9 mouse cellular contexts compared by ENCODE assay signal in the genomic region with DNA sequence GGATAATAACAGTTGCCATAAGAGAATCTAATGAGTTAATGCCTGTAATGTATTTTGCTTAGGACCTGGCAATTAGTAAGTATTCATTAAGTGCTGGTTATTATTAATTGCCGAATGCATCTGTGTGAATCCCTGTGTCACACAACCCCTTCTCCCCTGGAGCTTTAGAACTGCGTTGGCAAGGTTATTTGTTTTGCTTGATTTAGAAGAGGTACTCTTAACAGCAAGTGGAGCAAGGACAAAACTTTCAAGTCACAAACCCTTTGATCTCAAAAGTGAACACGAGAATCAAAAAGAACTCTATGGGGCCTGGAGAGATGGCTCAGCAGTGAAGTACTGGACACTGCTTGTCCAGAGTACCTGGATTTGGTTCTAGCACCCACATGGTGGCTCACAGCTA. TPM values are rescaled to one million over a fixed set of nuclear protein-coding genes. Genes with fewer than 3 reads are reported as not detected.
A peak's percentile ranks its signal among the peaks of the same experiment; 100 is the strongest.
DNase-seq lines count a peak whose midpoint lies in the region; ATAC-seq and TF ChIP-seq lines count a peak whose summit lies in the region.
"Had no signal": no experiment of that assay in that cellular context is flagged by ENCODE, and none has a peak within 500 bp of the region (broad histone marks: within the 10 kb centered on the region; RNA-seq: fewer than 3 reads in every experiment).

No protein-coding gene starts in this region.

- peaks cover 7% of the 10 kb centered on the region for H3K4me1 ChIP-seq in heart, adult 2 months (ENCODE audit: control insufficient read depth, insufficient read depth, low read length)
- peaks cover 18% of the 10 kb centered on the region for H3K4me1 ChIP-seq in midbrain, embryonic 10.5 days
- peaks cover 14% of the 10 kb centered on the region for H3K4me1 ChIP-seq in midbrain, embryonic 16.5 days (ENCODE audit: control insufficient read depth, insufficient read depth, low read length)
- H3K4me1 ChIP-seq in liver, embryonic 12.5 days, result peaks cover 29% of the 10 kb centered on the region

- peak overlapping the region; percentile 90 for H3K27ac ChIP-seq in heart, adult 2 months
- no peak overlapping the region for H3K27ac ChIP-seq in midbrain, embryonic 10.5 days (replicated peaks)
- H3K27ac ChIP-seq in midbrain, embryonic 16.5 days (ENCODE audit: low read length), result no peak overlapping the region
- no peak overlapping the region for H3K27ac ChIP-seq in liver, embryonic 12.5 days

- no peak for DNase-seq in heart, adult 2 months
- no peak for DNase-seq in heart, adult 18-20 months
- no peak for DNase-seq in midbrain, embryonic 10.5 days (ENCODE audit: low spot score)
- no peak for DNase-seq in right cerebral cortex, postnatal 36 days (ENCODE audit: low spot score in 2 of 2)
- no peak for DNase-seq in Muller cell, postnatal 12 days (ENCODE audit: inconsistent ontology term)
- no peak for DNase-seq in frontal cortex, adult 2 months (ENCODE audit: extremely low spot score in 1 of 2, low spot score in 1 of 2)
- DNase-seq: lung, adult 2 months had no signal

- H3K79me2 ChIP-seq in heart, adult 2 months (replicated peaks; ENCODE audit: control insufficient read depth, insufficient read depth, low read length), result 0 out of 2 replicates have a peak, but pooled peaks cover 1% of the 10 kb centered on the region

- no peak for TF ChIP-seq EP300 in heart, adult 2 months (IDR thresholded peaks at IDR 0.05; ENCODE audit: insufficient read depth, low read depth, low read length)

- no peak overlapping the region for H3K9ac ChIP-seq in heart, adult 2 months (ENCODE audit: low read depth, low read length)
- no peak overlapping the region for H3K9ac ChIP-seq in midbrain, embryonic 16.5 days (ENCODE audit: low read depth, low read length)
- peak overlapping the region; percentile 68; the same call in 1 of the 2 replicates for H3K9ac ChIP-seq in liver, embryonic 12.5 days

- intact Hi-C loops in heart, adult 2 months (cut with DNase I), result loop anchor here (2.0 to 5.0 kb wide), 2 partner anchors 18 to 42 kb away; no protein-coding TSS in a partner anchor

- H3K4me3 ChIP-seq in heart, adult 2 months, result peak overlapping the region; percentile 96
- peak overlapping the region; percentile 97 for H3K4me3 ChIP-seq in midbrain, embryonic 10.5 days
- no peak overlapping the region for H3K4me3 ChIP-seq in midbrain, embryonic 16.5 days (ENCODE audit: low read depth, low read length)
- H3K4me3 ChIP-seq in liver, embryonic 12.5 days, result peak overlapping the region; percentile 93; the same call in 1 of the 2 replicates

- 55% methylated on average over 3 of the region's 3 CpGs for WGBS in heart, adult 2 months
- 79% methylated on average over 3 of the region's 3 CpGs for WGBS in midbrain, embryonic 10.5 days
- 67% methylated on average over 3 of the region's 3 CpGs for WGBS in midbrain, embryonic 16.5 days
- WGBS in liver, embryonic 12.5 days (ENCODE audit: insufficient replicate concordance), result 80% methylated on average over 3 of the region's 3 CpGs

- no peaks in the 10 kb centered on the region for H3K9me3 ChIP-seq in midbrain, embryonic 10.5 days (replicated peaks)
- H3K9me3 ChIP-seq in midbrain, embryonic 16.5 days (replicated peaks; ENCODE audit: control insufficient read depth, low read length, poor library complexity, severe bottlenecking), result no peaks in the 10 kb centered on the region
- no peaks in the 10 kb centered on the region for H3K9me3 ChIP-seq in liver, embryonic 12.5 days (replicated peaks)

- no peak for ATAC-seq in midbrain, embryonic 16.5 days
- no peak for ATAC-seq in liver, embryonic 12.5 days

- no peaks in the 10 kb centered on the region for H3K27me3 ChIP-seq in heart, adult 2 months (ENCODE audit: control insufficient read depth, insufficient read depth, low read length)
- no peaks in the 10 kb centered on the region for H3K27me3 ChIP-seq in midbrain, embryonic 10.5 days (ENCODE audit: low read depth, poor library complexity, severe bottlenecking)
- no peaks in the 10 kb centered on the region for H3K27me3 ChIP-seq in midbrain, embryonic 16.5 days (ENCODE audit: control insufficient read depth, insufficient read depth, low read depth, low read length)
- no peaks in the 10 kb centered on the region; the same call in 1 of the 2 replicates for H3K27me3 ChIP-seq in liver, embryonic 12.5 days (replicated peaks)

- peaks cover 2% of the 10 kb centered on the region for H3K36me3 ChIP-seq in heart, adult 2 months (ENCODE audit: control insufficient read depth, insufficient read depth, low read length)
- no peaks in the 10 kb centered on the region for H3K36me3 ChIP-seq in midbrain, embryonic 10.5 days
- H3K36me3 ChIP-seq in midbrain, embryonic 16.5 days (ENCODE audit: control insufficient read depth, insufficient read depth, low read length), result no peaks in the 10 kb centered on the region
- no peaks in the 10 kb centered on the region for H3K36me3 ChIP-seq in liver, embryonic 12.5 days

- no peak for TF ChIP-seq POLR2A in heart, adult 2 months (IDR thresholded peaks at IDR 0.05; ENCODE audit: insufficient read depth, low read depth, low read length)

- H3K4me2 ChIP-seq in midbrain, embryonic 16.5 days (ENCODE audit: low read length), result no peak overlapping the region; the same call in 1 of the 2 replicates
- peak overlapping the region; percentile 98 for H3K4me2 ChIP-seq in liver, embryonic 12.5 days

- no peak for TF ChIP-seq CTCF in heart, adult 2 months (IDR thresholded peaks at IDR 0.05)

RNA-seq across cellular contexts. Expression of a gene that starts 1.1 kb away (rescaled TPM):
- total RNA-seq in heart, adult 2 months (2021), result 10 to 100 TPM; 21.1 to 23.1 TPM
- 5.0 and 9.8 TPM in 2 replicates for polyA plus RNA-seq in heart, adult 2 months (2012; rRNA removed)
- 10 to 100 TPM; 21.1 to 24.1 TPM for total RNA-seq in heart, adult 18-20 months (2021)
- polyA plus RNA-seq in midbrain, embryonic 10.5 days (2016; fragmentation: Nextera tagmentation; extraction: Ambion mirVana), result 50.9 and 57.6 TPM in 2 replicates
- 72.8 and 75.0 TPM in 2 replicates for polyA plus RNA-seq in midbrain, embryonic 16.5 days (2015; fragmentation: Nextera tagmentation; extraction: Ambion mirVana)
- polyA plus RNA-seq in liver, embryonic 12.5 days (2016; fragmentation: Nextera tagmentation; extraction: Ambion mirVana), result 34.2 and 39.7 TPM in 2 replicates
- 19.3 and 22.8 TPM in 2 replicates for polyA plus RNA-seq in frontal cortex, adult 2 months (2012; rRNA removed)

RNA-seq across cellular contexts. Expression of a gene that starts 54.5 kb away (rescaled TPM):
- 100 to 1,000 TPM; 169 to 173 TPM for total RNA-seq in heart, adult 2 months (2021)
- 32.1 and 49.0 TPM in 2 replicates for polyA plus RNA-seq in heart, adult 2 months (2012; rRNA removed)
- 100 to 1,000 TPM; 148 to 166 TPM for total RNA-seq in heart, adult 18-20 months (2021)
- 283 and 318 TPM in 2 replicates for polyA plus RNA-seq in midbrain, embryonic 10.5 days (2016; fragmentation: Nextera tagmentation; extraction: Ambion mirVana)
- 195 and 209 TPM in 2 replicates for polyA plus RNA-seq in midbrain, embryonic 16.5 days (2015; fragmentation: Nextera tagmentation; extraction: Ambion mirVana)
- polyA plus RNA-seq in liver, embryonic 12.5 days (2016; fragmentation: Nextera tagmentation; extraction: Ambion mirVana), result 211 and 219 TPM in 2 replicates
- 66.7 and 70.4 TPM in 2 replicates for polyA plus RNA-seq in frontal cortex, adult 2 months (2012; rRNA removed)

RNA-seq across cellular contexts. Expression of a gene that starts 54.6 kb away (rescaled TPM):
- 10 to 100 TPM in 1 of 2 experiments, 1 to 10 TPM in 1; 9.6 to 11.5 TPM for total RNA-seq in heart, adult 2 months (2021)
- polyA plus RNA-seq in heart, adult 2 months (2012; rRNA removed), result 7.6 and 11.9 TPM in 2 replicates
- total RNA-seq in heart, adult 18-20 months (2021), result 10 to 100 TPM in 1 of 2 experiments, 1 to 10 TPM in 1; 9.8 to 10.6 TPM
- 59.6 and 64.2 TPM in 2 replicates for polyA plus RNA-seq in midbrain, embryonic 10.5 days (2016; fragmentation: Nextera tagmentation; extraction: Ambion mirVana)
- polyA plus RNA-seq in midbrain, embryonic 16.5 days (2015; fragmentation: Nextera tagmentation; extraction: Ambion mirVana), result 40.7 and 41.8 TPM in 2 replicates
- polyA plus RNA-seq in liver, embryonic 12.5 days (2016; fragmentation: Nextera tagmentation; extraction: Ambion mirVana), result 34.5 and 39.2 TPM in 2 replicates
- 17.3 and 20.0 TPM in 2 replicates for polyA plus RNA-seq in frontal cortex, adult 2 months (2012; rRNA removed)
